Mouse (Mus musculus): ENCODE results near the gene Rtn2.

GRCm38 (mm10) chr7:19267051-19267450 lies 15.4 kb upstream of the Rtn2 start:
- no peak for TF ChIP-seq POLR2A (IDR thresholded peaks at IDR 0.05; ENCODE audit: borderline replicate concordance, extremely low read depth, insufficient read depth, insufficient read length, poor library complexity, severe bottlenecking)
- no peak for TF ChIP-seq CTCF (IDR thresholded peaks at IDR 0.05; ENCODE audit: borderline replicate concordance, extremely low read depth, insufficient read depth, insufficient read length)

Data from brain, embryonic 14.5 days (tissue).